Mouse (Mus musculus) CH12.LX (cell line): Measurements from ENCODE around the gene Plekha6. TPM values are rescaled to one million over a fixed set of nuclear protein-coding genes. Genes with fewer than 3 reads are reported as not detected.

ENCODE experiments used
- DNase-seq: peaks from one replicate; pipeline ENCODE4 v3.0.0-alpha.2; 2013; ENCODE audit errors: extremely low read depth
- H3K27ac ChIP-seq: 2 replicates; pipeline ENCODE4 v1.5.1; 2012; ENCODE audit warnings: low read depth, mild to moderate bottlenecking, control low read depth, moderate library complexity; ENCODE audit not compliant: insufficient read depth
- H3K27me3 ChIP-seq: replicated peaks from 2 replicates; pipeline ENCODE3; 2012; ENCODE audit warnings: inconsistent platforms
- H3K36me3 ChIP-seq, 2 experiments: replicated peaks in 1 of 2; 2 replicates each; pipeline versions ENCODE3 to v1.6.1; 2012; ENCODE audit warnings: inconsistent platforms in 1 of 2, low read length in 1 of 2, mild to moderate bottlenecking in 1 of 2, mixed read lengths in 1 of 2, moderate library complexity in 1 of 2; ENCODE audit not compliant: control insufficient read depth in 1 of 2, insufficient read depth in 1 of 2
- H3K4me1 ChIP-seq, 2 experiments: 2 replicates each; pipeline ENCODE4 v1.6.1; 2012; ENCODE audit warnings: inconsistent platforms in 1 of 2, moderate library complexity in 1 of 2; ENCODE audit not compliant: insufficient read depth in 2 of 2, control insufficient read depth in 1 of 2
- H3K4me2 ChIP-seq: 2 replicates; pipeline ENCODE4 v1.6.1; 2012; ENCODE audit warnings: low read depth, mild to moderate bottlenecking, control low read depth; ENCODE audit not compliant: poor library complexity, insufficient read depth, severe bottlenecking
- H3K4me3 ChIP-seq, 3 experiments: fragments of 150-350 bp in 1 of 3; sonication (generic) in 1 of 3; replicated peaks in 1 of 3; 2 replicates each; pipeline versions ENCODE3 to v1.5.1; 2011 to 2012; ENCODE audit warnings: low read depth in 2 of 3, low read length in 2 of 3, mild to moderate bottlenecking in 2 of 3, moderate library complexity in 2 of 3, control low read depth in 1 of 3, improper control_type of control experiment in 1 of 3, inconsistent platforms in 1 of 3, mixed read lengths in 1 of 3; ENCODE audit not compliant: poor library complexity in 1 of 3
- H3K79me2 ChIP-seq: replicated peaks from 2 replicates; pipeline ENCODE4 v1.6.1; 2012; ENCODE audit warnings: mild to moderate bottlenecking, moderate library complexity; ENCODE audit not compliant: control insufficient read depth, poor library complexity, insufficient read depth, severe bottlenecking; ENCODE audit errors: extremely low read depth
- H3K9ac ChIP-seq: 2 replicates; pipeline ENCODE4 v1.6.1; 2012; ENCODE audit warnings: low read depth, mild to moderate bottlenecking, control low read depth, moderate library complexity; ENCODE audit not compliant: insufficient read depth
- H3K9me3 ChIP-seq: replicated peaks from 2 replicates; pipeline ENCODE3; 2012; ENCODE audit warnings: low read length, inconsistent platforms, mixed read lengths
- BHLHE40 ChIP-seq: IDR thresholded peaks from 2 replicates; pipeline ENCODE4 v1.6.1; 2011; ENCODE audit warnings: mild to moderate bottlenecking, low read depth, low read length, improper control_type of control experiment
- CHD2 ChIP-seq: IDR thresholded peaks from 2 replicates; pipeline ENCODE4 v1.6.1; 2011; ENCODE audit warnings: low read length, improper control_type of control experiment
- E2F4 ChIP-seq: IDR thresholded peaks from 2 replicates; pipeline ENCODE4 v1.6.1; 2011; ENCODE audit warnings: low read depth, low read length, improper control_type of control experiment; ENCODE audit not compliant: insufficient replicate concordance
- EP300 ChIP-seq: IDR thresholded peaks from 2 replicates; pipeline ENCODE4 v1.6.1; 2011; ENCODE audit warnings: low read length, improper control_type of control experiment
- HCFC1 ChIP-seq: IDR thresholded peaks from 2 replicates; pipeline ENCODE4 v1.6.1; 2012; ENCODE audit warnings: low read depth, mild to moderate bottlenecking, inconsistent platforms, low read length, improper control_type of control experiment
- JUN ChIP-seq: IDR thresholded peaks from 2 replicates; pipeline ENCODE4 v1.6.1; 2011; ENCODE audit warnings: low read depth, mild to moderate bottlenecking, low read length, improper control_type of control experiment, moderate library complexity; ENCODE audit not compliant: insufficient read depth
- JUND ChIP-seq: conservative IDR thresholded peaks from 2 replicates; pipeline ENCODE4 v1.6.1; 2011; ENCODE audit warnings: low read depth, low read length, improper control_type of control experiment
- MAZ ChIP-seq: IDR thresholded peaks from 2 replicates; pipeline ENCODE4 v1.6.1; 2012; ENCODE audit warnings: low read depth, mild to moderate bottlenecking, inconsistent platforms, low read length, improper control_type of control experiment, moderate library complexity
- MYC ChIP-seq: IDR thresholded peaks from 2 replicates; pipeline ENCODE4 v1.6.1; 2011; ENCODE audit warnings: low read depth, mild to moderate bottlenecking, improper control_type of control experiment, low read length
- NELFE ChIP-seq: IDR thresholded peaks from 2 replicates; pipeline ENCODE4 v1.6.1; 2011; ENCODE audit warnings: low read depth, low read length, improper control_type of control experiment
- PAX5 ChIP-seq: IDR thresholded peaks from 2 replicates; pipeline ENCODE4 v1.6.1; 2012; ENCODE audit warnings: low read length, inconsistent platforms, mixed read lengths
- POLR2AphosphoS2 ChIP-seq: IDR thresholded peaks from 2 replicates; pipeline ENCODE4 v1.6.1; 2011; ENCODE audit warnings: low read depth, low read length, improper control_type of control experiment
- RAD21 ChIP-seq: IDR thresholded peaks from 2 replicates; pipeline ENCODE4 v1.6.1; 2011; ENCODE audit warnings: low read depth, mild to moderate bottlenecking, low read length, improper control_type of control experiment, moderate library complexity
- SIN3A ChIP-seq: IDR thresholded peaks from 2 replicates; pipeline ENCODE4 v1.6.1; 2012; ENCODE audit warnings: low read length, improper control_type of control experiment, inconsistent platforms
- SMC3 ChIP-seq: IDR thresholded peaks from 2 replicates; pipeline ENCODE4 v1.6.1; 2011; ENCODE audit warnings: low read depth, low read length, improper control_type of control experiment
- TBP ChIP-seq: conservative IDR thresholded peaks from 2 replicates; pipeline ENCODE4 v1.6.1; 2011; ENCODE audit warnings: low read depth, low read length, improper control_type of control experiment
- USF1 ChIP-seq: IDR thresholded peaks from 2 replicates; pipeline ENCODE4 v1.6.1; 2014; ENCODE audit warnings: low read depth, mild to moderate bottlenecking, inconsistent platforms, low read length, improper control_type of control experiment
- ZC3H11A ChIP-seq: IDR thresholded peaks from 2 replicates; pipeline ENCODE4 v1.6.1; 2012; ENCODE audit warnings: low read depth, mild to moderate bottlenecking, inconsistent platforms, low read length, improper control_type of control experiment
- ZKSCAN1 ChIP-seq: IDR thresholded peaks from 2 replicates; pipeline ENCODE4 v1.6.1; 2012; ENCODE audit warnings: low read depth, inconsistent platforms, low read length, improper control_type of control experiment, borderline replicate concordance
- ZMIZ1 ChIP-seq: IDR thresholded peaks from 2 replicates; pipeline ENCODE4 v1.6.1; 2012; ENCODE audit warnings: low read depth, mild to moderate bottlenecking, inconsistent platforms, low read length, improper control_type of control experiment
- ZNF384 ChIP-seq: IDR thresholded peaks from 2 replicates; pipeline ENCODE4 v1.6.1; 2012; ENCODE audit warnings: low read depth, low read length, improper control_type of control experiment, inconsistent platforms
- dilution Hi-C: fragments of 300-500 bp; cut with MboI; formaldehyde crosslinking; loops from 2 replicates; pipeline ENCODE4 v1.14.3; 2020; ENCODE audit warnings: low sequenced_read_pairs; ENCODE audit not compliant: extremely low pct_unique_long_range_greater_than_20kb, extremely low pct_ligation_motif_present
- in situ Hi-C: fragments of 300-500 bp; cut with MboI; formaldehyde crosslinking; loops from 3 replicates; pipeline ENCODE4 v1.14.3; 2019; ENCODE audit warnings: low sequenced_read_pairs, low pct_ligation_motif_present, low pct_unique_long_range_greater_than_20kb, mixed read lengths
- polyA plus RNA-seq: library from polyadenylated mRNA; unstranded; fragments of >175 nt; gene quantifications from 2 replicates; pipeline ENCODE4 v1.2.1, GENCODE M21; 2012; ENCODE audit warnings: low read depth; ENCODE audit not compliant: insufficient read length
- total RNA-seq, 2 experiments: library from RNA; depleted of rRNA; stranded (reverse); fragments of 300-350 nt in 1 of 2; fragments of >200 nt in 1 of 2; gene quantifications; 2 replicates each; pipeline ENCODE4 v1.2.3; 2012 to 2014

Plekha6 gene
- total and polyA plus RNA-seq, 3 experiments = 0.07 TPM; not detected in 2

DNA sequence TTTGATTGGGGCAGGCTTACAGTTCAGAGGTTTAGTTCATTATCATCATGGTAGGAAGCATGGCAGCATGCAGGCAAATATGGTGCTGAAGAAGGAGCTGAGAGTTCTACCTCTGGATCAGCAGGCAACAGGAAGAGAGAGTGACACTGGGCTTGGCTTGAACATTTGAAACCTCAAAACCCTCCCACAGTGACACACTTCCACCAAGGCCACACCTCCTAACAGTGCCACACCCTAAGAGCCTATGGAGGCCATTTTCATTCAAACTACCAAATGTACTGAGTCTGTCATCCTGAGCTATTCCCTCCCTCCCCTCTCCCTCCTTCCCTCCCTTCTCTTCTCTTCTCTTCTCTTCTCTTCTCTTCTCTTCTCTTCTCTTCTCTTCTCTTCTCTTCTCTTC, 25.5 kb downstream of the Plekha6 start:
- Histone ChIP-seq H3K27ac (no peak overlapping the region), H3K9ac (no peak overlapping the region), H3K9me3 (peaks cover 11% of the 10 kb centered on the region), H3K4me2 (no peak overlapping the region), H3K36me3 (no peaks in the 10 kb centered on the region), H3K27me3 (peaks cover 75% of the 10 kb centered on the region), H3K79me2 (no peaks in the 10 kb centered on the region), H3K4me1 (peaks cover 6% of the 10 kb centered on the region in 2 experiments), H3K4me3 (no peak overlapping the region)
- TF ChIP-seq E2F4 (no peak), RAD21 (no peak), ZMIZ1 (no peak), MAZ (no peak), NELFE (no peak), ZC3H11A (no peak), ZNF384 (no peak), JUN (no peak), CHD2 (no peak), SIN3A (no peak), HCFC1 (no peak), POLR2AphosphoS2 (no peak), JUND (no peak), ZKSCAN1 (no peak), SMC3 (no peak), MYC (no peak)
- DNase-seq = no peak
- in situ Hi-C loops (loop anchor here (25.0 kb wide), 1 partner anchor 423 kb away; the partner anchor contains the start of gene Snrpe), dilution Hi-C loops (no loop called here)

DNA sequence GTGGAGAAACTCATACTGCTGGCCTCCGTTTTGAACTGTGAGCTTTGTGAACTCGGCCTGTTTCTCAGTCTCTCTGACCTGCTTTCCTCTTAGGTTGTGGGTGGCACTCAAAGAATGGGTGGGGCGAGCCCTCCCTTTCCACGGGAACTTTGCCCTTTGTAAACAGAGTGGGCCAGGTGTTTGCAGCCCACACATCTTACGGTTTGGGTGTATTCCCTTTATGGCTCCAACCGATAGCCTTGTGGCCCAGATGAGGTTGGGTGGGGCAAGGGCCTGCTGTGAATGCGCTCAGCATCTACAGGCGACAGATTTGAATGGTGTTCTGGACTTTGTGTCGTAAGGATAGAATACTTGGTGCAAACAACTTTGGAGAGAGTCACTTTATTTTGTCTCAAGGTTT, 26.5 kb downstream of the Plekha6 start:
- H3K27me3 ChIP-seq = peaks cover 74% of the 10 kb centered on the region
- in situ Hi-C loops = loop anchor here (25.0 kb wide), 1 partner anchor 422 kb away; the partner anchor contains the start of gene Snrpe
- H3K4me2 ChIP-seq = no peak overlapping the region
- dilution Hi-C loops = no loop called here
- TF ChIP-seq PAX5 (no peak), BHLHE40 (no peak), EP300 (no peak), POLR2AphosphoS2 (no peak), MYC (no peak), TBP (no peak), SIN3A (no peak), E2F4 (no peak), MAZ (no peak), CHD2 (no peak), ZNF384 (no peak), USF1 (no peak), SMC3 (no peak)
- DNase-seq = no peak
- H3K79me2 ChIP-seq = no peaks in the 10 kb centered on the region
- H3K4me3 ChIP-seq = no peak overlapping the region
- peaks cover 6% of the 10 kb centered on the region in 2 experiments for H3K4me1 ChIP-seq
- peaks cover 11% of the 10 kb centered on the region for H3K9me3 ChIP-seq
- H3K9ac ChIP-seq = no peak overlapping the region
- H3K36me3 ChIP-seq = no peaks in the 10 kb centered on the region
- no peak overlapping the region for H3K27ac ChIP-seq
